Mouse (Mus musculus) stomach, embryonic 16.5 days (tissue): ENCODE results near the gene Nhp2. TPM values are rescaled to one million over a fixed set of nuclear protein-coding genes. Genes with fewer than 3 reads are reported as not detected.
"Not testable (repeated sequence)": the region's sequence is repeated elsewhere in the genome, so short reads cannot be mapped to it uniquely, and the experiment has no call there.

ENCODE experiments used
- ATAC-seq: fragments of 200-750 bp; cut with Nextera tagmentation; 2 replicates; pipeline ENCODE4 v1.8.0; 2017; ENCODE audit warnings: moderate number of reproducible peaks, moderate TSS enrichment; ENCODE audit not compliant: insufficient read depth, low FRiP score
- H3K27ac ChIP-seq: fragments of 300-500 bp; sonication (generic); 2 replicates; pipeline ENCODE4 v1.5.1; 2014; ENCODE audit warnings: low read length
- H3K27me3 ChIP-seq: fragments of 300-500 bp; sonication (generic); 2 replicates; pipeline ENCODE4 v1.6.1; 2014; ENCODE audit warnings: low read length, control low read depth, mixed read lengths; ENCODE audit not compliant: control insufficient read depth, insufficient read depth
- H3K36me3 ChIP-seq: fragments of 300-500 bp; sonication (generic); 2 replicates; pipeline ENCODE4 v1.6.1; 2014; ENCODE audit warnings: low read length; ENCODE audit not compliant: control insufficient read depth, insufficient read depth
- H3K4me1 ChIP-seq: fragments of 300-500 bp; sonication (generic); 2 replicates; pipeline ENCODE4 v1.6.1; 2014; ENCODE audit warnings: low read length, control low read depth, mixed read lengths; ENCODE audit not compliant: control insufficient read depth, insufficient read depth
- H3K4me2 ChIP-seq: fragments of 300-500 bp; sonication (generic); 2 replicates; pipeline ENCODE4 v1.6.1; 2014; ENCODE audit warnings: low read depth, low read length, mixed read lengths
- H3K4me3 ChIP-seq: fragments of 300-500 bp; sonication (generic); replicated peaks from 2 replicates; pipeline ENCODE4 v1.5.1; 2014; ENCODE audit warnings: mild to moderate bottlenecking, low read length
- H3K9ac ChIP-seq: fragments of 300-500 bp; sonication (generic); 2 replicates; pipeline ENCODE4 v1.6.1; 2014; ENCODE audit warnings: low read length
- H3K9me3 ChIP-seq: fragments of 300-500 bp; sonication (generic); replicated peaks from 2 replicates; pipeline ENCODE4 v1.6.1; 2016; ENCODE audit warnings: low read length, control low read depth; ENCODE audit not compliant: control insufficient read depth
- WGBS: fragments of 180-500 bp; shearing (Covaris S2); extraction: QIAGEN DNeasy Blood & Tissue Kit; methylation state at CpG from one replicate; pipeline ENCODE4 v1.1.7; 2014; 5-methylcytosine and 5-hydroxymethylcytosine counted together
- polyA plus RNA-seq: library from polyadenylated mRNA; unstranded; fragments of >200 nt; fragmentation: Nextera tagmentation; extraction: Ambion mirVana; gene quantifications from 2 replicates; pipeline ENCODE4 v1.2.1, GENCODE M21; 2015

Gene Nhp2
- polyA plus RNA-seq, 1 experiment from 2014 or later: 138 TPM

DNA sequence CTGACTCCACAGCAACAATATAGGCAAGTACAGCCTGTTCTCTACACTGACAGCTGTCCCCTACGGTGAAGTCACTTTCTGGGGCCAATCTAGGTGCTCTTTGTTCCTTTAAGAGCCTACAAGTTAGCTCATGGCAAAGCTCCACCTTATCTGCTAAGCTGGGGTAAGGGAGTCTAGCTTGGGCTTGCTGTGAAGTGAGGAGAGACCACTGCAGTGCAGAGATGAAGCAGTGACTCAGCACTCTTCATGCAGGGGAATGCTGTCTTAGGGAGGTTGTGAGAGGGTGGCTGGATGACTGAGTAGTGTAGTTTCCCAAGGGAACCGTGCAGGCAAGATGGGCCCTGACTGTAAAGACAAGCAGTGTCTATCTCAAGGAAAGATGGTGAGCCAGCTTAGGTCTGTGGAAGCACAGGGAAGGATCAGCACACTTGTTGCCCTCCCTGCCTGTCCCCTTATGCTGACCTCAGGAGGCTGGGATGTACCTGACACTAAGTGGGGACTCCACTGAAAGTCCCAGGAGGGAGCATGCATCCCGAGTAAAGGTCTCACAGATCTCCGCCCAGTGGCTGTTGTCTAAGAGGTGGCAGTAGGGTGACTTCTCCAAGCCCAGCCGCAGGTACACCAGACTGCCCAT lies 5.8 kb downstream of the Nhp2 start:
- WGBS: 78% methylated on average over 5 of the region's 5 CpGs
- H3K36me3 ChIP-seq: peaks cover 27% of the 10 kb centered on the region

DNA sequence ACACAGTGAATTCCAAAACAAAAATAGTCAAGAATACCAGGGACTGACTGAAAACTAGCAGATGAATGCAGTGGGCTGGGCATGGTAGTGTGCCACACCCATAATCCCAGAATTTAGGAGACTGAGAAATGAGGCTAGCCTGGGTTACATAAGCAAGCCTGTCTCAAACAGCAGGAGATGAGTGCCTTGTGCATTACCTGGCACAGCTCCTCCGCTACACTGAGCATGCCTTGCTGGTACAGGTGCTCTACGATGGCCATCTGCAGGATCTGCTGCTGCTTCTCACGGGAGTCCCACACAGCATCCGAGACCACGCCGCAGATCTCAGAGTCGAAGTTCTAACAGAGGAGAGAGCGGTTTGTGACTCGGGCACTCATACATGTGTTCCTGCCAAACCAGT lies 7.9 kb downstream of the Nhp2 start:
- WGBS: 93% methylated on average over 9 of the region's 9 CpGs
- H3K36me3 ChIP-seq: peaks cover 27% of the 10 kb centered on the region
- no peak overlapping the region for H3K4me3 ChIP-seq
- H3K4me2 ChIP-seq: no peak overlapping the region
- H3K4me1 ChIP-seq: no peaks in the 10 kb centered on the region
- H3K27ac ChIP-seq: no peak overlapping the region
- H3K27me3 ChIP-seq: no peaks in the 10 kb centered on the region
- no peaks in the 10 kb centered on the region for H3K9me3 ChIP-seq
- no peak overlapping the region for H3K9ac ChIP-seq
- ATAC-seq: no peak

More for the DNA sequence above, 5.8 kb downstream of the Nhp2 start:
- Histone ChIP-seq H3K9me3 (no peaks in the 10 kb centered on the region), H3K9ac (no peak overlapping the region), H3K4me1 (peaks cover 10% of the 10 kb centered on the region), H3K27ac (no peak overlapping the region), H3K4me3 (no peak overlapping the region), H3K27me3 (no peaks in the 10 kb centered on the region), H3K4me2 (no peak overlapping the region)
- no peak for ATAC-seq

DNA sequence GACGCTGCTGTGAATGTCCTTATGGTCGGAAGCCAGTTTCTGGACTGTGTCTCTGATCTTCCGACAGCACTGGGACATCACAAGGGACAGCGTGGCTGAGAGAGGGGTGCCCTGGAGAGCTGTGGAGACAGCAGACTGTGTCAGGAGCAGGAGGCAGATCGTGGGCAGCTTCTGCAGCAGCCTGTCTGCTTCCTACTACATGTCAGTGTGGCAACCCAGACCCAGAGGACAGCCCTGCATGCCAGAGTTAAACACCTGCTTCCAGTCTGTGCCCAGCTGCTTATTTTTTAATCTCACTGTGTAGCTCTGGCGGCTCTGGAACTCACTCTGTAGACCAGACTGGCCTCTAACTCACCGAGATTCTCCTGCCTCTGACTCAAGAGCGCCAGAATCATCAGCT lies 8.4 kb downstream of the Nhp2 start:
- H3K4me1 ChIP-seq: no peaks in the 10 kb centered on the region
- 80% methylated on average over 8 of the region's 8 CpGs for WGBS
- H3K9ac ChIP-seq: no peak overlapping the region
- H3K27me3 ChIP-seq: no peaks in the 10 kb centered on the region
- no peak overlapping the region for H3K4me2 ChIP-seq
- H3K4me3 ChIP-seq: no peak overlapping the region
- H3K27ac ChIP-seq: no peak overlapping the region
- no peaks in the 10 kb centered on the region for H3K9me3 ChIP-seq
- H3K36me3 ChIP-seq: peaks cover 24% of the 10 kb centered on the region
- no peak for ATAC-seq

DNA sequence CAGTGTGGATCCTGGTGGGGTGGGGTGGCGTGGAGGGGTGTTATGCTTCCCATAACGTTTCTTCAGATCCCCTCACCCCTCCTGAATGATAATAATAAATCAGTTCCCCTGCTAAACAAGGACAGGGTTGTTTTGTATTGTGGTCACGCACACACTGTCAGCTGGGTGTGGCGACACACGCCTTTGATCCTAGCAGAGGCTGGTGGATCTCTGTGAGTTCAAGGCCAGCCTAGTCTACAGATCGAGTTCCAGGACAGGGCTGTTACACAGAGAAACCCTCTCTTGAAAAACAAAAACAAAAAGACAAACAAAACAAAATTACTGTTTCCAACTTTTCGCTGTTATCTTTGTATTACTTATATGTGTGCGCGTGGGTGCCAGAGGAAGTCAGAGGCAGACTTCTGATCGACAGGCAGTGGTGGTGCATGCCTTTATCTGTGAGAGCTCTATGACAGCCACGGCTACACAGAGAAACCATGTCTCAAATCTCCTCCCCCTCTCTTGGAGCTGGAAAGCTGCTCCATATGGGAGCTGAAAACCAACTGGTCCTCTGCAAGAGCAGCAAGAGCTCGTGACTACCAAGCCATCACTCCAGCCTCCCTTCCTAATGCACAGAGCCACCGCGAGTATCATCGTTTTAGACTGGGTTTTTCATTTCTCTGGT lies 10.2 kb downstream of the Nhp2 start:
- Histone ChIP-seq H3K9ac (no peak overlapping the region), H3K9me3 (no peaks in the 10 kb centered on the region), H3K4me1 (no peaks in the 10 kb centered on the region), H3K27ac (no peak overlapping the region), H3K4me3 (no peak overlapping the region), H3K27me3 (no peaks in the 10 kb centered on the region), H3K36me3 (peaks cover 15% of the 10 kb centered on the region), H3K4me2 (no peak overlapping the region)
- no peak for ATAC-seq
- 78% methylated on average over 15 of the region's 15 CpGs for WGBS

DNA sequence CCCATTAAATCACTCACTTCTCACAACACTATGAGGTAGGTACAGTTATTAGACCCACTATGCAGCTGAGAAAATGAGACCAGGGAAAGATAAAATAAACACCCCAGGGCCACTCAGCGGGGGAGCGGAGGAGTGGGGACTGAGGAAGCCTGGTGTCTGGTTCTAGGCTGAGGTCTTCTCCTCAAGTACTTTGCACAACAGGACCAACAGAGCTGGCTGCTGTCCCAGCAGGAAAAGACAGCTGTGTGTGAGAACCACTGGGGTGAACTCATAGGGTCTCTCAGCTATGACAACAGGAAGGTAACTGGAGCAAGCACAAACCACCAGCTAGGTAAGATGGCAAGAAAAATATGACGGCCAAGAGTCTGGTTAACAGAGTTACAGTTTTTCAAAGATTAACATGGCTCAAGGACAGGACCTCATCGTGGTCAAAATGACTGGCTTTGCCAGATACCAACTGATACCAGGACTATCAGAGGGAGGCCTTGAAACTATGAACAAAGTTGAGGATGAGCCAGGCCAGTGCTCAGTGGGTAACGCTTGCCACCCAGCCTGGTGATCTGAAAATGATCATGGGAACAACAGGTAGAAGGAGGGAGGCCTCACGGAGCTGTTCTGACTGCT lies 12.7 kb downstream of the Nhp2 start:
- Histone ChIP-seq H3K4me3 (no peak overlapping the region), H3K27ac (no peak overlapping the region), H3K9ac (no peak overlapping the region), H3K4me2 (no peak overlapping the region), H3K9me3 (no peaks in the 10 kb centered on the region), H3K27me3 (no peaks in the 10 kb centered on the region), H3K4me1 (0 out of 2 replicates have a peak, but pooled peaks cover 3% of the 10 kb centered on the region), H3K36me3 (no peaks in the 10 kb centered on the region)
- WGBS: 81% methylated on average over 6 of the region's 6 CpGs
- ATAC-seq: no peak

DNA sequence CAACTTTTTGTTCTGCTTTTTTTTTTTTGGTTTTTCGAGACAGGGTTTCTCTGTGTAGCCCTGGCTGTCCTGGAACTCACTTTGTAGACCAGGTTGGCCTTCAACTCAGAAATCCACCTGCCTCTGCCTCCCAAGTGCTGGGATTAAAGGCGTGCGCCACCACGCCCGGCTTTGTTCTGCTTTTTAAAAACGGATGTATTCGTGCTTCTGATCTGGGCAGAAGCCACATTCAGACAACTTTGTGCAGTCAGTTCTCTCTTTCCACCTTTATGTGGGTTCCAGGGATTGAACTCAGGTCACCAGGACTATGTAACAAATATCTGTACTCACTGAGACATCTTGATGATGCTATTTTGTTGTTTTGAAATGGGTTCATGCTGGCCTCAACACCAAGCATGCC lies 13.7 kb downstream of the Nhp2 start:
- not testable (repeated sequence) for H3K27me3 ChIP-seq, H3K4me2 ChIP-seq, H3K9me3 ChIP-seq, H3K4me1 ChIP-seq, H3K4me3 ChIP-seq, H3K27ac ChIP-seq, H3K36me3 ChIP-seq, H3K9ac ChIP-seq, ATAC-seq
- 89% methylated on average over 7 of the region's 7 CpGs for WGBS

DNA sequence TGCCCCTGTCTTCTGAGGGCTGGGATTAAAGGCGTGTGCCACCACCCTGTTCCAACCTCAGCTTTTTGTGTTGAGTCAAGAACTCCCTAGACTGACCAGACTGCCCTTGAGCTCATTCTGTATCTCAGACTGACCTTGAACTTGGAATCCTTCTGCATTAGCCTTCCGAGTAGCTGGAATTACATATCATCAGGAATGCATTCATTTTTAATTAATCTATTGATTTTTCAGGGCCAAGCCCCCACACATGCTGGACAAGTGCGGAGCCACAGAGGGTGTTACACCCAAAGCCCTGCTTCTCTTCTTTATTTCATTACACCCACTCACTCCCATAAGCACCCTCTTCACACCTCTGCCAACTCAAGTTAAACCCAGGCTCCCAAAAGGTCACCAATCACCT lies 14.2 kb downstream of the Nhp2 start:
- no peak overlapping the region for H3K27ac ChIP-seq
- ATAC-seq: no peak
- WGBS: 90% methylated on average over 3 of the region's 3 CpGs

DNA sequence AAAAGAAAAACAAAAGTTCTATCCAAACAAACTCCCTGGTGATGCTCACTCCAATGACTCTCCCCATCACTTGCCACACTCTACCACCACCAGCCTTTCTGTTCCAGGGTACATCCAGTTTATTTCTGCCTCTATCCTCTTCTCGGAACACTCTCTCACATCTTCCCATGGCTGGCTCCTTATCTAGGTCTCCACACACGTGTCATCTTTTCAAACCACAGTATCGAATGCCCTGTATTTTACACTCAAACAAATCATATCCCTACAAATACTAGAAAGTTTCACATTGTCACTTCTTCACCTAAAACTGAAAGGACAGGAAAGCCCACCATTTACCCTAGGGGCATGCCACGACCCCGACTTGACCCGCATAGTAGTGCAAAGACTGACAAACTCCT lies 15.6 kb downstream of the Nhp2 start:
- 7% methylated on average over 6 of the region's 6 CpGs for WGBS
- Histone ChIP-seq H3K4me3 (peak overlapping the region; percentile 68), H3K27ac (peak overlapping the region; percentile 88), H3K9me3 (no peaks in the 10 kb centered on the region), H3K27me3 (no peaks in the 10 kb centered on the region), H3K9ac (peak overlapping the region; percentile 81), H3K36me3 (no peaks in the 10 kb centered on the region), H3K4me1 (peaks cover 10% of the 10 kb centered on the region), H3K4me2 (peak overlapping the region; percentile 72)
- no peak for ATAC-seq

More for the DNA sequence above, 14.2 kb downstream of the Nhp2 start:
- no peaks in the 10 kb centered on the region for H3K9me3 ChIP-seq
- H3K9ac ChIP-seq: no peak overlapping the region
- no peaks in the 10 kb centered on the region for H3K36me3 ChIP-seq
- peaks cover 10% of the 10 kb centered on the region for H3K4me1 ChIP-seq
- no peak overlapping the region for H3K4me2 ChIP-seq
- H3K27me3 ChIP-seq: no peaks in the 10 kb centered on the region
- no peak overlapping the region for H3K4me3 ChIP-seq

DNA sequence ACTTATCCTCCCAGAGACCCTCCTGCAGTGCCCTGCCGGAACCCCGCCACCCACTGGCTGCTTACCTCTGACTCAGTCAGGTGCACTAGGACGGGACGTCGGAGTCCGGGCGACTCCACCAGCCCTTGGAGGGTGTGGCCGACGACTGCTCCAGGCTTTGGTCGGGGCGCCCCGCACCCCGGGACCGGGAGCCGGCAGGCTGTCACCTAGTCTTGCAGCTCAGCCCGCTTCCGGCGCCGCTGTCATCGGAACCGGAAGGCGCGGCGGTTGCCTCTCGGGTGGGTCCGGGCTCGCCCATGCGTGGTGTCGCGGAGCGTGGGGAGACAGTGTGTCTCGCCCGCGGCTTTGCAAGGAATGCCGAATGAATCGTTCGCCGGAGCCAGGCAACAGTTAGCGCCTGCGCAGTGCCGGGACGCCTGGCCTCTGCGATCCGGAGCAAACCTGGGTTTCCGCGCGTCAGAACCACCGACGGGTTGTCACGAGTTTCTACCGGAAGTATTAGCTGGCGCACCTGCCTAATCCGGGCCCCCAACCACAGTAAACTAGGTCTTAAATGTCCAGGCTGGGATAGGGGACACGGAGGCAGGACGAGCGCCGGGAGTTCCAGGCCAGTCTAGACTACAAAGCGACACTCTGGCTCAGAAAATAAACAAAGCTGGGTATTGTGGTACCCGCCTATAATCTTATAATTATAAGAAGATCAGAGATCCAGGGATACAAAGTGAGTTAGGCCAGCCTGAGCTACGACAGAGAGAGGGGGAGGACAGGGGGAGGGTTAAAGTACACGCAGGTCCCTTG lies 16.2 kb downstream of the Nhp2 start, which contains the start of gene Rmnd5b:
Gene Rmnd5b, minus strand, starts transcription at position 372 of the 798 bp plus-strand sequence.
- Histone ChIP-seq H3K36me3 (no peaks in the 10 kb centered on the region), H3K4me3 (peak within 1 kb of the TSS; percentile 68), H3K27ac (peak within 1 kb of the TSS; percentile 88), H3K9ac (peak within 1 kb of the TSS; percentile 81), H3K27me3 (no peaks in the 10 kb centered on the region), H3K9me3 (no peaks in the 10 kb centered on the region), H3K4me1 (peaks cover 10% of the 10 kb centered on the region), H3K4me2 (peak within 1 kb of the TSS; percentile 72)
- ATAC-seq: peak; percentile 85
- under 1% methylated on average over 61 of the region's 61 CpGs for WGBS
